Mouse (Mus musculus): ENCODE results near the gene Pctp. TPM values are rescaled to one million over a fixed set of nuclear protein-coding genes. Genes with fewer than 3 reads are reported as not detected.

Pctp gene
- polyA plus RNA-seq, 1 experiment from 2014 or later: 10.5 TPM

DNA sequence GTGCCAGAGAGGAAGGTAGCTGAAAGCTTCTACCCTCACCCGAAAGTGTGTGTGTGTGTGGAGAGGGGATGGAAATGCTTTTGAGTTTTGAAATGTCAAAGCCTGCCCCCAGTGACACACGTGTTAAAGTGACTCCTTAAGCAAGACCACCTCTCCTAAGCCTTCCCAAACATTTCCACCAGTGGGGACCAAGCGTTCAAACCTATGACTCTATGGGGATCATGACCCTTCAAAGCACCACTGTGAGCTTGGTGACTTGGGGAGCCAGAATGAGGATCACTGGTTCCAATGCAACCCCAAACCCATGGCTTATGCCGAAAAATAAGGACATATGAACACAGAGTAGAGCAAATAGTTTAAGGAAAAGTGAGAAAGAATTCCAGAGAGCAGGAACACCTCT is 6.3 kb downstream of the Pctp start:
- Histone ChIP-seq H3K36me3 (ENCODE audit: control insufficient read depth, insufficient read depth) (no peaks in the 10 kb centered on the region), H3K27ac (ENCODE audit: low read depth, low read length) (no peak overlapping the region), H3K9me3 (ENCODE audit: control insufficient read depth) (no peaks in the 10 kb centered on the region), H3K4me1 (replicated peaks; ENCODE audit: control insufficient read depth, insufficient read depth, low read length) (no peaks in the 10 kb centered on the region), H3K27me3 (replicated peaks; ENCODE audit: control insufficient read depth, insufficient read depth, low read length) (no peaks in the 10 kb centered on the region), H3K4me3 (ENCODE audit: low read depth, low read length) (no peak overlapping the region), H3K9ac (ENCODE audit: low read depth, low read length) (no peak overlapping the region), H3K4me2 (replicated peaks; ENCODE audit: low read depth) (no peak overlapping the region)
- no peak for TF ChIP-seq CTCF (IDR thresholded peaks at IDR 0.05; ENCODE audit: low read depth)
- ATAC-seq: no peak
- 93% methylated on average over 4 of the region's 4 CpGs for WGBS

GRCm38 (mm10) chr11:89995596-89995995 is 7.1 kb downstream of the Pctp start:
- Histone ChIP-seq H3K36me3 (ENCODE audit: control insufficient read depth, insufficient read depth) (no peaks in the 10 kb centered on the region), H3K9me3 (ENCODE audit: control insufficient read depth) (no peaks in the 10 kb centered on the region), H3K9ac (ENCODE audit: low read depth, low read length) (no peak overlapping the region), H3K27me3 (replicated peaks; ENCODE audit: control insufficient read depth, insufficient read depth, low read length) (no peaks in the 10 kb centered on the region), H3K4me2 (replicated peaks; ENCODE audit: low read depth) (no peak overlapping the region), H3K4me1 (replicated peaks; ENCODE audit: control insufficient read depth, insufficient read depth, low read length) (no peaks in the 10 kb centered on the region), H3K4me3 (ENCODE audit: low read depth, low read length) (no peak overlapping the region), H3K27ac (ENCODE audit: low read depth, low read length) (no peak overlapping the region)
- WGBS: 88% methylated on average over 5 of the region's 5 CpGs
- no peak for ATAC-seq
- TF ChIP-seq CTCF (IDR thresholded peaks at IDR 0.05; ENCODE audit: low read depth): no peak

DNA sequence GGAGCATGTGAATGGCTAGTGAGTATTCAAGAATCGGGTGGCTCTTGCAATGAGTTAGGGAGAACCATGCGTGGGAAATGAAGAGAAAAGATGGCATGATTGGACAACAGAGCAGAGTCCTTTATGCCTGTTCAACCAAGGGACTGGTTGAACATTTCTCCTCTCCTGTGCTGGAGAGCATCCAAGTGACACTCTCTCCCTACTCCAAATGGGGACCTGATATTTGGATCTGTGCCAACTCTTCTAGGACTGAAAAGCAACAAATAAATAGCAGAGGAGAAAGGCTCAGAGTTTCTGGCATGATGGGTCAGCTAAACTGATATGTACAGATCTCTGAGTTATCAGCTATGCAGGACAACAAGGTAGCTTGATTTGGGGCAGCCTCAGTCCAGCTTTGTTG is 8.0 kb downstream of the Pctp start:
- WGBS: 92% methylated on average over 2 of the region's 2 CpGs
- Histone ChIP-seq H3K4me3 (ENCODE audit: low read depth, low read length) (no peak overlapping the region), H3K27me3 (replicated peaks; ENCODE audit: control insufficient read depth, insufficient read depth, low read length) (no peaks in the 10 kb centered on the region), H3K9ac (ENCODE audit: low read depth, low read length) (no peak overlapping the region), H3K36me3 (ENCODE audit: control insufficient read depth, insufficient read depth) (no peaks in the 10 kb centered on the region), H3K4me2 (replicated peaks; ENCODE audit: low read depth) (no peak overlapping the region), H3K4me1 (replicated peaks; ENCODE audit: control insufficient read depth, insufficient read depth, low read length) (no peaks in the 10 kb centered on the region), H3K9me3 (ENCODE audit: control insufficient read depth) (no peaks in the 10 kb centered on the region), H3K27ac (ENCODE audit: low read depth, low read length) (no peak overlapping the region)
- TF ChIP-seq CTCF (IDR thresholded peaks at IDR 0.05; ENCODE audit: low read depth): no peak
- ATAC-seq: no peak

GRCm38 (mm10) chr11:89991661-89992060 is 11.0 kb downstream of the Pctp start:
- H3K4me3 ChIP-seq (ENCODE audit: low read depth, low read length): no peak overlapping the region
- no peaks in the 10 kb centered on the region for H3K27me3 ChIP-seq (replicated peaks; ENCODE audit: control insufficient read depth, insufficient read depth, low read length)
- H3K9ac ChIP-seq (ENCODE audit: low read depth, low read length): no peak overlapping the region
- TF ChIP-seq CTCF (IDR thresholded peaks at IDR 0.05; ENCODE audit: low read depth): no peak
- no peaks in the 10 kb centered on the region for H3K36me3 ChIP-seq (ENCODE audit: control insufficient read depth, insufficient read depth)
- no peak overlapping the region for H3K27ac ChIP-seq (ENCODE audit: low read depth, low read length)
- H3K4me2 ChIP-seq (replicated peaks; ENCODE audit: low read depth): no peak overlapping the region
- no peaks in the 10 kb centered on the region for H3K9me3 ChIP-seq (ENCODE audit: control insufficient read depth)
- no peak for ATAC-seq
- H3K4me1 ChIP-seq (replicated peaks; ENCODE audit: control insufficient read depth, insufficient read depth, low read length): no peaks in the 10 kb centered on the region

- Histone ChIP-seq H3K9ac (ENCODE audit: low read depth, low read length) (no peak overlapping the region), H3K36me3 (ENCODE audit: control insufficient read depth, insufficient read depth) (no peaks in the 10 kb centered on the region), H3K27ac (ENCODE audit: low read depth, low read length) (no peak overlapping the region), H3K27me3 (replicated peaks; ENCODE audit: control insufficient read depth, insufficient read depth, low read length) (no peaks in the 10 kb centered on the region), H3K4me1 (replicated peaks; ENCODE audit: control insufficient read depth, insufficient read depth, low read length) (no peaks in the 10 kb centered on the region), H3K4me2 (replicated peaks; ENCODE audit: low read depth) (no peak overlapping the region), H3K4me3 (ENCODE audit: low read depth, low read length) (no peak overlapping the region), H3K9me3 (ENCODE audit: control insufficient read depth) (no peaks in the 10 kb centered on the region)
- peak; percentile 47; the same call in 1 of the 2 replicates for ATAC-seq
- 23% methylated on average over 8 of the region's 8 CpGs for WGBS
- TF ChIP-seq CTCF (IDR thresholded peaks at IDR 0.05; ENCODE audit: low read depth): peak; percentile 97
Measured at GRCm38 (mm10) chr11:89988936-89989589, 13.6 kb downstream of the Pctp start.

DNA sequence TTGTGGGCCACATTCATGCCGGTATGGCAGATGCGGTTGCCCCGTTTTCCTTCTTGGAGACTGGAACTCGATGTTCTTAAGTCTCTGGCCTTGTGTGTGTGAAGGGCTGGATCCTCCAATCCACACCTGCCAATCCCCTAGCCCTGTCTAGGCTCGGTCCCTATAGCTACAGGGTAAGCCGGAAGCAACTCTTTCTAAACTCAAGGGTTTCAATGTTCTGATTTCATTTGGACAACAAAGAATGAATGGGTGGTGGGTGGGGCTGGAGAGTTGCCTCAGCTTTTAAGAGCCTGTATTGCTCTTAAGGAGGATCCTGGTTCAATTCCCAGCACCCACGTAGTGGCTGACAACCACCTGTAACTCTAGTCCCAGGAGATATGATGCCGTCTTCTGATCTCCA is 16.2 kb downstream of the Pctp start:
- Histone ChIP-seq H3K9ac (ENCODE audit: low read depth, low read length) (no peak overlapping the region), H3K4me3 (ENCODE audit: low read depth, low read length) (no peak overlapping the region), H3K27me3 (replicated peaks; ENCODE audit: control insufficient read depth, insufficient read depth, low read length) (no peaks in the 10 kb centered on the region), H3K36me3 (ENCODE audit: control insufficient read depth, insufficient read depth) (no peaks in the 10 kb centered on the region), H3K4me1 (replicated peaks; ENCODE audit: control insufficient read depth, insufficient read depth, low read length) (no peaks in the 10 kb centered on the region), H3K9me3 (ENCODE audit: control insufficient read depth) (no peaks in the 10 kb centered on the region), H3K27ac (ENCODE audit: low read depth, low read length) (no peak overlapping the region), H3K4me2 (replicated peaks; ENCODE audit: low read depth) (no peak overlapping the region)
- ATAC-seq: no peak
- no peak for TF ChIP-seq CTCF (IDR thresholded peaks at IDR 0.05; ENCODE audit: low read depth)
- WGBS: 89% methylated on average over 8 of the region's 8 CpGs
